Mouse (Mus musculus): ENCODE data around the gene Gpc6.

The Gpc6 gene

DNA sequence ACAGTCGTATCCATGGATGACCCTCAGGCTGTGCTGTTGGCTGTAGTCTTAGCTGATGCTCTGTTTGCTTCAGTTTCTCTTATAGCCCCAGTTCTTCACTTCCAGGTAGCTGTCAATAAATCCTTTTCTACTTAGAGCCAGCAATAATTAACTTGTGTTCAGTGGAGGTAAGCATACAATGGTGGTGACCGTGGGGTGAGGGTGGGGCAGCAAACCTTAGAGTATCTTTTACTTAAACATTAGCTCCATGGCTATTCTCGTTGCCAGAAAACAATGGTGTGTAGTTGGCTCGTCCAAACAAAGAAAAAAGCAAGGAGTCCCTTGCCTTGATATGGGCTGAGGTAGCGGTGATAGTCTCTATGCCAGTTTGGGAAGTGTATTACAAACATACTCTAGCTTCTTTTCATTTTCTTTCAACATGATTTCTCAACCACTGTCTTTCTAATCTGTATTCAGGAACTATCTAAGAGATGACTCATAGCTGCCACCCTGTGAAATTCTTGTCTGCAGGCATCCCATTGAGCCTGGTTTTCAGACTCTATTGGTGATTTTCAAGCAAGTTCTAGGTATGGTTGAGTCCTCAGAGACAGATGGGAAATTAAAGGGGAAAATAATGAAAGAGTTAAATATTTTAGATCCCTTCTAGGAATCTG, 22.9 kb downstream of the Gpc6 start:
- DNase-seq (ENCODE audit: low read depth, low spot score), result no peak

DNA sequence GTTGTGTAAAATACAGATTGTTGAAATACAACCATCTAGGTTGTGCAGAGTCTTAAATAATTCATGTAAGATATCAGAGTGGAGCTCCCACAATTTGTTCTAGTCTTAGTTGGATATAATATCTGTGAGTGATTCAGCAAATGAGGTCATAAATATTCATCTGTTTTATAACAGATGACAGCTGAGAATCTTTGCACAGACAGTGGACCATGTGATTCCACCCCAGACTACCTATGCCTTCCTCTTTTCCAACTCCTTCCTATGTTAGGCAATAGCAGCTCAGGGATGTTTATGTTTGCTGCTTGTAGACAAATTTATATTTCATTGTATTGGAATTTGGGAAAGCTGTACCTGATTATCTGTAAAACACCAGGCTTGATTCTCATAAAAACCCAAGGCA, 32.0 kb downstream of the Gpc6 start:
- DNase-seq (ENCODE audit: low read depth, low spot score), result no peak

DNA sequence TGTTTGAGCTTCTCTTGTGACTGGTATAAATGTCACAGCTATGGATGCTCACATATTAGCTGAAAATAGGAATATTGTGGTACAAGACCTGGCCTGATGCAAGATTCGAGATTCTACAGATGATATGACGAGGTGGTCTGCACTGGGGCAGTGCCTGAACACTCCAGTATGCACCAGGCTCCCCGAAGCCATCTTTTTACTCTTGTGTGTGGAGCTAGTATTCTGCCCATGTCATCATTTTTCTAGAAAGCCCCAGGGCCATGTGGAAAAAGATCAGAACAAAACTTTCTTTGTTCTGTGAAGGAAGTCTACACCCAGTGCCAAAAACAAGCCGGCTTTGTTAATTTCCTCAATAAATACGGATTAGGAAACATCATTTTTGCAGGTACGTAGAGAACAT, 39.7 kb downstream of the Gpc6 start:
- no peak for DNase-seq (ENCODE audit: low read depth, low spot score)

DNA sequence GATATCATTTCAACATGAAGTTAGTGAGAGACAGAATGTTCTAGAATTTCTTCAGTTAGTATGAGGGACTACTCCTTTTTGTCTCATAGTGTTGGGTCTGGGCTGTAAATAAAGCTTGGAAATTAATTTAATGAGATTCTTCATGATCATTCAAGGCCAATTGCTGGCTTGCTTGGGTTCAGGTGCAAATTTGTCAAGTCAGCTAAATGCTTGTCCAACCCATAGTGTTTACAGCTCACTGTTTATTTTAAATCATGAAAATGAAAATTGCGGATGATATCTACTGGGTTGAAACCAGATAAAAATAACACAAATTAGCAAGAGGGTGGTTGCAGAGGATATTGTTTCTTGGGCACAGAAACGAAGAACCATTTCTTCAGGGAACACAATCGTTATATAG, 49.6 kb downstream of the Gpc6 start:
- no peak for DNase-seq (ENCODE audit: low read depth, low spot score)

DNA sequence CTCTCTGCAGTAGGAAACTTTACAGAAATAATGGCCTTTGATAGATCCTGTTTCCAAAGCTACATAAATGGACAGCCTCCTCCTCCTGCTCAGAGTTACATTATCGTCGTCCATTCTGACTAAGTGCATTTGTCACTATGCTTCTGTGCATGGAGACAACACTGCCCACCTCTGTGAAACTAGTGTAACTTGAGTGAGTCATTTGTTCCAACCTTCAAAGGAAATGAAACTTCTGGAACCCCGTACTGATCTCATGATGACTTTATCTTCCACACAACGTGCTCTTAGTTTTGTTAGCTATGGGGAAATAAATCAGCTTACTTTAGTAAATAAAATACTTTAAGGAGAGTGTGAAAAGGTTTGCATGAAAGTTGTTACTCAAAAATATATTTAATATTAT, 50.1 kb downstream of the Gpc6 start:
- no peak for DNase-seq (ENCODE audit: low read depth, low spot score)

DNA sequence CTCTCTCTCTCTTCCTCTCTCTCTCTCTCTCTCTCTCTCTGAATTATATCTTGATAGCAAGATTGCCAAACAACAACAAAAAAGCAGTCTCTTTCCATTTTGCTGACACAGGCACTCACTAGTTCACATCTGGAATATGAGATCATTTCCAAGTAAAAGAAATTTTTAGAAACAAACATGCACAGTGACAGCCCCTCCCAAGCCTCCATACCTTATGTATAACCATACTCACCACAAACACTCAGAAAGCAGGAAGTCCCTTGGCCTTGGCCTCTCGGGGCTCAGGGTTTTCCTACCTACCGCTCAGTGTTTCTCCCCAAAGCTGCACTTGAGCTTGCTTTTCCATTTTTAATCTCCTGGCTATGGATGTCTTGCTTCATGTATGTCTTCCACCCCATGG, 52.1 kb downstream of the Gpc6 start:
- no peak for DNase-seq (ENCODE audit: low read depth, low spot score)

DNA sequence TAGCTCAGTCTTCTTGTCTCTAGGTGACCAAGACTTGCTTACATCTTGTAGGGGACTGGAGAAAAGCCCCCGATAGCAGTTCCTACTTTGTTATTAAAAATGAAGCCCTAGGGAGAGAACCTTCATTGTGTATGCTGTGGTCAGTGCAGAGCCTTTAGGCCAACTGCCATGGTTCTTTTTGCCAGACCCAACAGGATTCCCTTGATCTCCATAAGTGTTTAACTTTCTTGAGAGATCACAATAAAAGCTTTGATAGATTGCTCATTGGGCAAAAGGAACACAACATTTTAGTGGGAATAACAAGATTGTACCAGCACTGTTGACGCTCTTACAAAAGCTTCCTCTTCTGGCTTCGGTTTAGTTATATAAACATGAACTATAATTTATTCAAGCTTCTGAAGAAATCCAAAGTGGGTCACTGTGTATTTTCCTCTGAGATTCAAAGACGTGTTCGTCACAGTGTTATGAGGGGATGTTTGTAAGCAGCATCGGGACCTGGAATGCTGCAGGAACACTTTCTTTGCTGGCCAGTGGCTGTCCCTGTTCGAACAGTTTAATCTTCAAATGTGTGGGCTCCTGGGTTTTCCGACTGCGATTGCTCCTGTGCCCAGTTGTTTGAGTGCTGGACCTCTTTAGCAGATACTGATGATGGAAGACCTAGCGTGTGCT, 54.7 kb downstream of the Gpc6 start:
- DNase-seq (ENCODE audit: low read depth, low spot score), result no peak

DNA sequence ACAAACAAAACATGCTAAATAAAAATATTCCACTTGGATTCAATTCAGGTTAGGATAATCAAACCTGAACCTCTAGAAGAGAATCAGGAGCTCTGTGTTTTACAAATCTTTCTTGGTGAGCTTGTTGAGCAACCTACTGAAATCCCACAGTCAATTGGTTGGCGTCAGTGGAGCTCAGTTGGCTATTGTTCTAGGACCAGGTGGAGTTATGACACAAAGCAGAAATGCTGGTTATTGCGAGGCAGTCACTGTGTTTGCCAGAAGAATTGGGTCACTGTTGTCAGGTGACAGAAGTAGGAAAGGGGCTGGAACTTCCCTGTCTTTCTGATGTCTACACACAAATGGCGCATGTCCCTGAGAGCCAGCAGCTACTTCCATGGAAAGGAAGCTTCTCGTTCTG, 56.6 kb downstream of the Gpc6 start:
- no peak for DNase-seq (ENCODE audit: low read depth, low spot score)

DNA sequence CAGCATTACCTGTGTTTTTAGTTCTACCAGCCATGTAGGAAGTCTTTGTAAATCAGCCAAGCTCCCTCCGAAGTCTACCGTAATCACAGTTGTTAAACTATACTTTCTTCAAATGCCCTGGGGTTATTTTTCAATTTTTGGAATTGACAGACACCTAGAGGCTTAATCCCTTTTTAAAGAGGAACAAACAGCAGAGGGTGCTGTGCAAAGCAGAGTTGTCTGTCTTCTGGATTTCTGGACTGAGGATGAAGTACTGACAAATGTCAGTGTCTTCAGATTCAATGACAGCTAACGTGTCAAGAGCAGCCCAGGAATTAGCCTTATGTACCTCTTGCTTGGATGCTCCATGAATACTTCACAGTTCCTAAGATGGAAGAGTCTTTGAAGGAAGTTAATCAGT, 62.2 kb downstream of the Gpc6 start:
- no peak for DNase-seq (ENCODE audit: low read depth, low spot score)

DNA sequence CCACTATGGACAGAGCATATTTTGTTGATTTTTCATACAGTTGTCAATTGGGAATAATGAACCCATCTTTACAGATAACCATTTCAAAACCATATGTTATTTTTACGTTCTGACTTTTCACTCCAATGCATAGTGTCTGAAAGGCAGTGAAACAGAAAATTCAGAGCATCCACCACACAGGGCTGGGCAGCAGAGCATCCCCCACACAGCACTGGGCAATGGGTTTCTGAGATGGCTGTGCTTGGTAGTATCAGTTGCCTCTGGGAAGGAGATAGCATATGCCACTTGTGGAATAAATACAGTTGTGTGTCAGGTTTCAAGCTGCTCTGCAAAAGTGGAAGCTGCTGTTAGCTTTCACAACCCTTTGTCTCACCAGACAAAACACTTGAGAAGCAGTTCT, 75.3 kb downstream of the Gpc6 start:
- DNase-seq (ENCODE audit: low read depth, low spot score), result no peak

DNA sequence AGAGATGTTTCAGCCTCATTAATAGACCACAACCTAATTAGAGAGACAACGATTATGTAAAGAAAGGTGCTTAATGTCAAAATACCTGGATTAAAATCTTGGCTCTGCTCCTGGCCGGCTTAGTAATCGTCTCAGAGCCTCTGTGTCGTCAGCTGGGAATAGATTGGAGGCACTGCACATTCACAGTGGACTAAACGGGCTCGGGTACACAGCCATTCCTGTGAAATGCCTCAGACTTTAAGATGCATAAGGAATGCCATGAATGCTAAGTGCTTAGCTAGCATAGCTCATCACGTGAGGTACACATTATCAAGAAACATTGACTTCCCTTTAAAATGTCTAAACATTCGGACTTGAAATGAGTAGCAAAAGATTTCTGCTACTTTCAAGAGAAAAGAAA, 77.2 kb downstream of the Gpc6 start:
- no peak for DNase-seq (ENCODE audit: low read depth, low spot score)

DNA sequence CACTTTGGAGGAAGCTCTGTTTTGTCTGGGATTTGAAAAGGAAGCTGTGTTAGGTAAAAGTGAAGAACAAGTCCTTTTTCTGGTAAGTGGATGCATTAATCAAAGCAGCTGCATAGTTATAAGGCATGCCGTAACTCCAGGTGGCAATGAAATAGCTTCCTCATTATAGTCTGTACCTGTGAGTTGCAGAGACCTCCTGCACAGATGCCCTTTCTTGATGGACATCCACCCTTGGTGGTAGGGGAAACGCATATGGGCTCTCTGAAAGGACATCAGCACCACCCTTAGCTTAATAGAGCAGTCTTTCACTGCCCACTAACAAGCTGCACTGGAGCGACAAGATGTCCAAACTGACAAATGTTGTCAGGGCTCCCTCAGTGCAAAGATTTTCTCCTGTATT, 83.7 kb downstream of the Gpc6 start:
- DNase-seq (ENCODE audit: low read depth, low spot score), result no peak

DNA sequence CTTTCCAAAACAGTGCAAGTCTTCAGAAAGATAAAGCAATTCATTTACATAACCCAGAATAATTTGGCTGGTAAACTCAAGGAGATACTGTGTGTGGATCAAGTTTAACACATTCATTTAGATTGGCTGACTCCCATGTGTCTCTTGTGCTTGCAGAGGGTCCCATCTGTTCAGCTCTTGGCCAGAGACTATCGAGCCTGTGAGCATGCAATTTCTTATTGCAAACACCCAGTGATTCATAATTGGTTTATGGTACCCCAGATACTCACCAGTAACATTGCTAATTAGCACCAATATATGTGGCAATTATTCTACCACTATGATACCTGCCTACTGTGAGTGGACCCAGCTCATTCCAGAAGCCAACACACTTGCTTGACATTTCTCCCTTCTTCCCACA, 87.9 kb downstream of the Gpc6 start:
- DNase-seq (ENCODE audit: low read depth, low spot score), result no peak

DNA sequence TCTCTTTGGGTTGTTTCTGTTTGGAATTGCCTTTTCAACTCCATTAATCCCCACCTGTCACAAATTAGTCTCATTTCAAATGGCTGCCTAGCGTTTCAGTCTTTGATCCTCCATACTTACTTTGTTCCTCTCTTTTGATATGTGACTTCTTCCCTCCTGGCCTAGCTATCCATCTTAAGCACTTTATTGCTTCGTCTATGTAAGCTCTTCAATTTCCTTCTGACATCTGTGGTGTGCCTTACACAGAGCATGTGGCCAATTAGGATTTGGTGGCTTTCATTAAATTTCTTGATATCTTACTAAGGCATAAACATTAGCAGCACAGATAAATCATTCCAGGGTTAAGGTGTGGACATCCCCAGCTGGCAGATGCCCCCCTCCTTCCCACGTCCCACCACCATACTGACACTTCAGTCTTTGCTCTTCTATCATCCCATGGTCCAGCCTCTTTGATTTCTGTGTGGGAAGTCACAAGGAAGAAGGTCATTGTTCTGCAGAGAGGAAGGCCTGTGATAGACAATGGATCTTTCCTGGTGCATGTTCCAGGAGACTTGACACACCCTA, 88.5 kb downstream of the Gpc6 start:
- DNase-seq (ENCODE audit: low read depth, low spot score), result no peak

DNA sequence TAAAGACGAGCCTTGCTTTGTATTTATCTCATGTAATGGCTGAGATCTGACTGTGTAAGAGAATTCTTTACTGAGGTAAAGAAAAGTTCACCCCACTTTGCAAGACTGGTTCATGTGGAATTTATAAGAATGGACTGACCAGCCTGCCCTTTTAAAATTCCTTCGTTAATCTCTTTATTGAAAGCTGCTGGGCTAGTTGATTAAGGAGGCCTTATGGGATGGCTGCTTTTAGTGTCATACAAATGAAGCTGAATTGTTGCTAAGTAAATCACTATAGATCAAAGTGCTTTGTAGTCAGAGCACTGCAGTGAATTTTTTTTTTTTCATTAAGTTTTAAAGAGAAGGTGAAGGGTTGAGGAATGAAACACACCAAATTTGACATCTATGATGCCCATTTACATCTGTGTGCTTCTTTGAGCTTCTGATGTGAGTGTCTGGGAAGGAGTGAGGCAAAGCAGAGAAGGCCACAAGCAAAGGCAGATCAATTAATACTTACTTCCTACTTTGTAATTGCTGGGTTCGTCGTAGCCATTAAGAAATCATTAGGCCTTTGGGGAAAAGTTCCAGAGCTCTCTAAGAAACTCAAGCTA, 90.3 kb downstream of the Gpc6 start:
- no peak for DNase-seq (ENCODE audit: low read depth, low spot score)

DNA sequence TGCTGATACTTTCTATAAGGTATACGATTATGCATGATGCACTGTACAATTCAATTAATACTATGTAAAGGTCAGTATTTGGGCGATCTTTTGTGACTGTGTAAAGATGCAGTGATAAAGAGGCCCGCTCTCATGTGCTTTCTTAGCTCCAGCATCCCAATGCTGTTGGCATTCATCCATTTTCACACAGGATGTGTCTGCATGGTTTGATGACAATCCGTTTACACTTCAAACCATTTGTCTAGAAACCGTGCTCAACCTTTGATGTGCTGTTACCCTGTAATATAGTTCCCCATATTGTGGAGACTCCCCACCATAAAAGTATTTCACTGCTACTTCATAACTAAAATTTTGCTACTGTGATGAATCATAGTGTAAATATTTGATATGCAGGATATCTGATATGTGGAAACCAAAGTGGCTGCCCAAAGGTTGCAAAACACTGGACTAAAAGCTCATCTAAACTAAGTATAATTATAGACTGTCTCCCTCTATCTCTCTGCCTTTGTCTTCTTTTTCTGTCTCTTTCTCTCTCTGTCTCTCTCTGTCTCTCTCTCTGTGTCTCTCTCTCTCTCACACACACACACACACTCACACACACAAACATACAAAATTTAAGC, 97.2 kb downstream of the Gpc6 start:
- no peak for DNase-seq (ENCODE audit: low read depth, low spot score)

DNA sequence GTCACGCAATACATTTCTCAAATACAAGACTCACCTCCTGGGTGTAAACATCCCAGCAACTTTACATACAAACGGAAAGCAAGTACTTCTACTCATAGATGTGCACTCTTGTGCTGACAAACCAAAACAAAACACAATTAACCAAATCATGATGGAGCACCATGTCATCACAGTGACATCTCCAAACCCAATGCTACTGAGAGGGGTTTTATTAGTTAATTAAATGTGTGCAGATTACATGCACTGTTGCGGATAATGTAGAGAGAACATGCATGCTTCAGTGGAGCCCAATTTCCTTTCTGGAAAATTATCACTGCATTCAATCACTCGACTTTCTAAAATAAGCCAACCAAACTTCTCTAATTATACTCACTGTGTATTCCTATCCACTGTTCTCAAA, 109.0 kb downstream of the Gpc6 start:
- no peak for DNase-seq (ENCODE audit: low read depth, low spot score)

DNA sequence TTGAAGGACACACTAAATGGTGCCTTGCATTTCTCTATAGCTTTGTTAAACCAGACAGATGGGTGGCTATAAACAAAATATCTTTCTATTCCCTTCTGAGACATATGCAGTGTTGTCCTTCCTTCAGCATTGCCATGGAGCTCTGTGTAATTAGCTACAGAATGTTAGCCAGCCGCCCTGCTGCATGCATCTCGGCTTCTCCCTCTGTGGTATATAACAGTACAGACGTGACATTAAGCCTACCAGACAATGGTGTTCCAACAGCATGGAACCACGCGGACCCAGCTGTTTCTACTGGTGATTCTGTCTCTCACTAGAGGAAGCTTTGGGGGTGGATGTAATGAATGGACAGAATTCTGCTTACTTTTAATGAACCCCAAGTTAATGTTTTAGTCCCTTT, 115.9 kb downstream of the Gpc6 start:
- DNase-seq (ENCODE audit: low read depth, low spot score), result no peak

DNA sequence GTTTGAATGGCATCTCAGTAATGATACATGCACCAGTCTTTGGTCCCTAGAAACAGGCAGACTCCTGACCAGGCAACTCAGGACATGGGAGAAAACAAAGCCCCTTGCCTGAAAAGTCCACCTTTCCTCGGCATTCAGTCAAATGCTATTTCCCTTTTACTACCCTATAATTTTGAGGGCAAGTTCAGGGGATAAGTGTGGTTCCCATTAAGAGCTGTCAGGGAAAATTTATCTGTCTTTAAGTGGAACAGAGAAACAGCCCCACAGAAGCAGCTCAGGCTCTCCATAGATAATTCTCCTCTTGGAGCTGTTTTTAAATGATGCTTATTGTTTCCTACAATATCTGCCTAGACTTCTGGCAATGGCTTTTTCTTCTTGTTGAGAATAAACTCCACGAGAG, 123.8 kb downstream of the Gpc6 start:
- peak; percentile 7 for DNase-seq (ENCODE audit: low read depth, low spot score)

DNA sequence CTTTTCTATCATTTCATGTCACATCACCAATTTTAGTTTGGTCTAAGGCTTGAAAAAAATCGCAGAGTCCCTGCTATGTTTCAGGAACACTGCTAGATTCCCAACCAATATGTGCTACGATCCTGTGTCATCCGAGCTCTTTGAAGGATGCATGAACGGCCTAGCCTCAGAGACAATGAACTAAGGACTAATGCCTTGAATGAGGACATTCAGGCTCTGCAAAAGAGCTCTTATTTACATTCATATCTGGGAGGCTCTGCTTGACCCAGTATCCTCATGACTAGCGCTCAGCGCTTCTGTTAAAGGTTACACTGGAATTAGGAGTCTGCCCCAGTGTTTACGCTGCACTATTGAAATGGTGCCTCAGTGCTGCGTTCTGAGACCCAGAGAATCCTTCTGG, 125.8 kb downstream of the Gpc6 start:
- DNase-seq (ENCODE audit: low read depth, low spot score), result no peak

DNA sequence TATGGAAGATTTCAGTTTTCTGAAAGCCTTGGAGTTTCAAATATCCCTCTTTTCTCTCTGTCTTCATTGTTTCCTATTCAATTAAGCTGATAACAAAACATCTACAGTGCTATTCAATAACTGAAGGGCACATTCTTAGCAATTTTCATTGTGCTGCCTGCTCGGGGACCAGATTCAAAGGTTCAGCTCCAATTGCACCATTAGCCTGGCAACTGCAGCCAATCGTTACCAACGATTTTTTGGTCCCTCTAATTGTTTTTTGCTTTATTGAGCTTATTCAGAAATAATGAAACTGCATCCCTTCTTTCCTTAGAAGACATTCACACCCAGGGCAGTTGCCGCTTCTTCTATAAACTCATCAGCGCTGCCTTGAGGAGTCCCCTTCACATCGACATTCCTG, 128.2 kb downstream of the Gpc6 start:
- no peak for DNase-seq (ENCODE audit: low read depth, low spot score)

DNA sequence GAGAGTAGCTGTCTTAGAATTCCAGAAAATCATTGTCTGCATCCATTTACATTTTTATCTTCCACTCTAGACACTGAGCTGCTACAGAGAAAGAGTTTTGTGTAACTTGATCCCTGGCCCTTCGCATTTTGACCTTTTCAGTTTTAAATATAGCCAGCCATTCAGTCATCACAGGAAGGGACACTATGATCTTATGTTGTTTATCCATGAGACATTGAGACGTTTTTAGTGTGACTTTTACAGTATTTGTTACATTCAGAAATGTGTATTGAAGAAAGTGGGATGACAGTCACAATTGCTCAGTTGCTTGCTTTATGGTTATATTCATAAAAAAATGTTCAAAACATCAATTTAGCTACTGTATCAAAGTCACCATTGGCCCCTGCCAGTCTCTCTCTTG, 130.0 kb downstream of the Gpc6 start:
- DNase-seq (ENCODE audit: low read depth, low spot score), result no peak

DNA sequence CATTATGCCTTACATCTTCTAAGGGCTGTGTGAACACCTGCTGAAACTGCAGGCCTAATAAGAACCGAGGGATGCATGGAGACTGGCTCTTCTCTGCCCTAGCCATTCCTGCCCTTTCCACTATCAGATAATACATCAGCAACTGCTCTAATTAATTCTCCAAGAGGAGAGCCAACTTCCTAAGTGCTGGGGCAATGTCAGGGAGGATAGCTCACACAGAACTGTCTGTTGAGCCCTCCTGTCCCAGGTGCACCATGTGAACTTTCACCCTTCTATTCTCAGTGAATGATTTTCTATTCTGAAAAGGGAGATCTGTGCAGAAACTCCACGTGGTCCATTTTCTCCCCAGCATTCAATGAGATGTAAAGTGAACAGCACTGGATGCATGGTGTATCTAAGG, 136.0 kb downstream of the Gpc6 start:
- no peak for DNase-seq (ENCODE audit: low read depth, low spot score)
